Mouse (Mus musculus) layer of hippocampus, postnatal 14 days (tissue): ENCODE data around the gene Icosl. TPM values are rescaled to one million over a fixed set of nuclear protein-coding genes. Genes with fewer than 3 reads are reported as not detected.
"Not testable (repeated sequence)": the region's sequence is repeated elsewhere in the genome, so short reads cannot be mapped to it uniquely, and the experiment has no call there.

Experiments
- DNase-seq, 2 experiments: peaks; one replicate each; pipeline ENCODE4 v3.0.0; 2021 to 2022; ENCODE audit warnings: low spot score in 2 of 2, mixed read lengths in 1 of 2
- total RNA-seq, 2 experiments: library from RNA; stranded (reverse); gene quantifications; 2 replicates each; pipeline ENCODE4 v1.2.3; 2021

Gene Icosl
- total RNA-seq, 2 experiments from 2014 or later: 4.5 to 5.7 TPM

DNA sequence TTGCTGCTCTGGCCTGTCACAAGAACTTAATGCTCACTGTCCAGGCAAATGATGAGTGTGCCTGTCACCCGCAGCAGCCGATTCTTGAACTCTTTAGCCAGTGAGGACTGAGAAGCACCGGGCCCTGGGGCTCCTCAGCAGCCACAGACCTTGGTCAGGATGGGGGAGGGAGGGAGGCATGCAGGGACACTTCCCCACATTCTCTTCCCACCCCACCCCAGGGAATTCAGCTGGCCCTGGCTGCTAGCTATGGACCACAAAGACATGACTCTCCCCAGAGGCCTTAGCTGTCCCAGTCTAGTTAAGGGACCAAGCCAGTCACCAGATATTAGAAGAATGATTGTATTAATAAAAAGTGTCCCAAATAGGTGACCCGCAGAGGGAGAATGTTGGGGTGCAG is 5.0 kb downstream of the Icosl start:
- no peak for DNase-seq

DNA sequence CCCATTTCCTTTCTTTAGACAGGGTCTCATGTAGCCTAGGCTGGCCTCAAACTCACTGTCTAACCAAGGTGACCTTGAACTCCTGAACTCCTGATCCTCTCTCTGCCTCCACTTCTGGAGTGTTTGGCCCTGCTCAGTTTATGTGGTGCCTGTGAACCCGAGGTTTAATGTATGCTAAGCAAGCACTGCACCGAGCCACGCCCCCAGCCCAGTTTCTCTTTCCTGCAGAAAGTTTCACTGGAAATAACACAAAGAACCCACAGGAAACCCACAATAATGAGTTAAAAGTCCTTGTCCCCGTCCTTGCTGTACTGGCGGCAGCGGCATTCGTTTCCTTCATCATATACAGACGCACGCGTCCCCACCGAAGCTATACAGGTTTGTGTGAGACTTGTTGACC is 5.9 kb downstream of the Icosl start:
- DNase-seq: no peak

DNA sequence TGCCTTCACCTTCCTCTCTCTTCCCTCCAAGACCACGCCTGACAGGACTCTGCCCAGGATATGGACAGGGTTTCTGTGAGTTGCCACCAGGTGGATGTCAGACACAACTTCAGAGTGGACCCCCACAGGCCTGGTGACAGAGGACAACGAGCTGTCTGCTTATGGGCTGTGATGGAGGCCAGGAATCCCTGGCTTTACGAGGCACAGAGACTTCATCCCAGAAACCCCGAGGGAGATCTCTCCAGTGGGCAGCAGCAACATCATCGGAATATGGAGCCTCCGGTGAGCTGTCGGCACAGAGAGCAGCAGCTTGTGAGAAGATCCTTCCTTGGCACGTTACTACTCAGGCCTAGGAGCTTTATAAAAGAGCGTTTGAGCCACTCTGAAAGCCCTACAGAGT is 8.8 kb downstream of the Icosl start:
- no peak for DNase-seq

DNA sequence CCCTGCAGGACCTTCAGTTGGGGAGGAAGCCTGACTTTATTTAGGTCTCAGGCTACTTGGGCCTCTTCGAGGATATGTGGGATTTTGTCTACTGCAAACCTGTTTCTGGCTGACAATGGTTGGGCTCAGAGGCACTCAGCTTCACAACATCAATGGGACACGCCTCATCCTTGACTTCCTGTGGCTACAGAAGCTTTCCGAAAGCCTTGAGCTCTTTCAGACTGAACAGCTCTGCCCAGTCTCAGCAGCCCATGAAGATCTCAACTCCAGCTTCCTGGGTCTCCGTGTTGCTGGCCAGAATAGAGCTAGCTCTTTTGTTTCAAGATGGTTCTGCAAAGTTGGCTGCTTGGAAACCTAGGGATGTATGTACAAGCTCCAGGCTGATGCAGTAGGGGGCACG is 9.2 kb downstream of the Icosl start:
- DNase-seq: no peak

DNA sequence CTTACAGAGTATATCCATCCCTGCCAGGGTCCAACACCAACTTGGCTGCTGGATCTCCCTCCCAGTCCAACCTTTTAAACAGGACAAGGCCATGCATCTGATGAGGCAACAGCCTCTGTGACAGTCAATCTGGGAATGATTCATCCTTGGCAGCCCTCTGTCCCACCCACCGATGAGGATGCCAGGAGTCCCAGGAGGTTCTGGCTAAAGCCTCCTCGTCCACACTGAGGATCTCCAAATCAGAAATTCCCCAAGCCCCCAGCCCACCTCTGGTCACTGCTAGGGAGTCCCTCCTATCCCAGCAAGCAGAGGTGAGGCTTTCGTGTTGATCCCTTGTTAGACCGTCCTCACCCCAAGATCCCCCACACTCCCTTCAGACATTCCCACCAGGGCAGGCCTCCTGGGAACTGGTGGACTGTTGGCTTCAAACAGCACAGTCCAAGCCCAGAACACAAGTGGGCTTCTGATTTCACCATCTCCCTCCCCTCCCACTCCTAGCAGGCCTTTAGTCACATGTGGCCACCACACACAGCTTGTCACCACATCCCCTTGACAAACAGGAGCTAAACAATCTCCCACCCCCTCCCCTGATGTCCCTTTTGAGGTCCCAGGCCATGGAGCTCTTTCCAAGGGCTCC is 11.0 kb downstream of the Icosl start:
- no peak for DNase-seq

DNA sequence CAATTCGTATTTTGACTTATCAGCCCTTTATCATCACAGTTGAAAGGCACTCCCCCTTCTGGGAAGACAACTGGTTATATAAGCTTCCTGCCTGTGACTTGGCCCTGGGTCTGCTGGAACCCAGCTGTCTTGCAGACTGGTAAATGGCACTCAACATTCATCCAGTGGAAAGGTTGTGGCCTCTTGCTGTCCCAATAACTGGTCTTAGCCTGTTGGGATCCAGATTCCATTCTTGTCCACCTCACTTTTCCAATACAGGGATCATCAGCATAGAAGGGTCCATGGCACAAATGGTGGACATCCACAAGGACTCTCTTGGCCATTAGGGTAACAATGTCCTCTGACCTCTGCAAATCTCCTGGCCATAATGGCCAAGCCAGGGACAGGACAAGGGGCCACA is 15.0 kb downstream of the Icosl start:
- DNase-seq: no peak

DNA sequence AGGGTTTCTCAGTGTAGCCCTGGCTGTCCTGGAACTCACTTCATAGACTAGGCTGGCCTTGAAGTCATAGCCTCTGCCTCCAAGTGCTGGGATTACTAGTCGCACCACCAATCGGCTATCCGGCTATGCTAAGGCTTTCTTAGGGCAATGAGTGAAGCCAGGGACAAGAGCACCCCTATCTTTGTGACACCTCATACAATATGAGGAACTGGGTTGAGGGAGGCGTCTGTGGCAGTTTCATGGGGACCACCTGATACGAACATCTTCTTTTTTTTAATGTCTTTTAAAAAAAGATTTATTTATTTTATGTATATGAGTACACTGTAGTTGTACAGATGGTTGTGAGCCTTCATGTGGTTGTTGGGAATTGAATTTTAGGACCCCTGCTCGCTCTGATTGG is 16.6 kb downstream of the Icosl start:
- DNase-seq: no peak

DNA sequence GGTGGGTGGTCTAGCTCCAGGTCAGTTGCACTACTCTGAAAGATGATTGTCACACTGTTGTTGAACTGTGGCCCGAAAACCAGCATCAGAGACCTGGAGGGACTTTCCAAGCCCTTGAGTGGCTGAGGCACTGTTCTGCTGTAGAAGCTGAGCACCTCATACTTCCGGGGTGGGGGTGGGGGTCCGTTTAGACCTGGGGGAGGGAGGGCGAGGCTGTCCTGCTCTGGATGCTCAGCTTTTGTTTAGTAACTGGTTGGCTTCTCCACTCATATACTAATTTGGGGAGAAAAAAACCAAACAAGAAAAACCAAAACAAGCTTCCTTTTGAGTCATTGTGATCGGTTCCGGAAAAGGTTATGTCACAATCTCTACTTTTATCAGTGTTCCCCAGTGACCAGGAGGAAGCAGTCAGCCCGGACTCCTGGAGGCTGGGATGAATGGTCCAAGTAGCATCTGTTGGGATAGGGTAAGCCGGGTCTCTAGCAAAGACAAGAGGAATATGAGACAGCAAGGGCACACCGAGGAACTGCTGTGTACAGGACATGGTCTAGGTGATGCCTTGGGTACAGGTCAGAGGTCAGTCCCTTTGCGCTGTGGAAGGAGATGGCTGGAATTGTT is 17.5 kb downstream of the Icosl start:
- DNase-seq: no peak

DNA sequence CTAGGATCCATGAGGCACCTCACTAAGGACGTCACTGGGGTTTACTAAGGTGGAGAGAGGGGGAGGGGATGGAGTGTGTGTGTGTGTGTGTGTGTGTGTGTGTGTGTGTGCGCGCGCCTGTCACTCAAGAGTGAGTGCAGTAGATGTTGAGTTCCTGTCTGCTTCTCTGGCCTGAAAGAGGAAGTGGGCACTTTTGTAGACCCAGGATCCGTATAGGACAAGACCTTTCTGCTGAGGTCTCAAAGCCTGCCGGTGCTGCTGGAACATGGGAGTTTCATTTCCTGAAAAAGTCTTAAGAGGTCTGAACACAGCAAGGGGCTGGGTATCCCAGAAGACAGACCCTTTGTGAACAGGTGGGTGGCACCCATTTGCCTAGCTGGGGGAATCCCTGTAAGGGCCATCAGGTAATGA is 18.0 kb downstream of the Icosl start:
- no peak for DNase-seq

DNA sequence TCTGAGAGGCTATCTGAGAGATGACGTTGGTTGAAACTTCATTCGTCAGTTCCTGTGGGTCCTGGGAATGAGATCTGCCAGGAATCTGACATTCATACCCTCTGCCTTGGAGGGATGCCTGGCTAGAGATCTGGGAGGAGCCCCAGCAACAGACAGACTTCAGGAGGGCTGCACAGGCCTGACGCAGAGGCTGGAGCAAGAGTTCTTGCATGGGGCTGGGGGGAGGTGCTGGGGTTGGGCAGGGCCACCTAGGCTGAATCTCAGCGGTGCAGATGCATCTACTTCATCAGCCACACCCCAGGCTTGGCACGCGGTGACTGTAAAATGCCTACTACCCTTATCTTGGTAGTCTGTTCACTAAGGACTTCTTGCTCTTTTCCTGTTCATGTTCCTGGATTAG is 21.1 kb downstream of the Icosl start:
- no peak for DNase-seq

DNA sequence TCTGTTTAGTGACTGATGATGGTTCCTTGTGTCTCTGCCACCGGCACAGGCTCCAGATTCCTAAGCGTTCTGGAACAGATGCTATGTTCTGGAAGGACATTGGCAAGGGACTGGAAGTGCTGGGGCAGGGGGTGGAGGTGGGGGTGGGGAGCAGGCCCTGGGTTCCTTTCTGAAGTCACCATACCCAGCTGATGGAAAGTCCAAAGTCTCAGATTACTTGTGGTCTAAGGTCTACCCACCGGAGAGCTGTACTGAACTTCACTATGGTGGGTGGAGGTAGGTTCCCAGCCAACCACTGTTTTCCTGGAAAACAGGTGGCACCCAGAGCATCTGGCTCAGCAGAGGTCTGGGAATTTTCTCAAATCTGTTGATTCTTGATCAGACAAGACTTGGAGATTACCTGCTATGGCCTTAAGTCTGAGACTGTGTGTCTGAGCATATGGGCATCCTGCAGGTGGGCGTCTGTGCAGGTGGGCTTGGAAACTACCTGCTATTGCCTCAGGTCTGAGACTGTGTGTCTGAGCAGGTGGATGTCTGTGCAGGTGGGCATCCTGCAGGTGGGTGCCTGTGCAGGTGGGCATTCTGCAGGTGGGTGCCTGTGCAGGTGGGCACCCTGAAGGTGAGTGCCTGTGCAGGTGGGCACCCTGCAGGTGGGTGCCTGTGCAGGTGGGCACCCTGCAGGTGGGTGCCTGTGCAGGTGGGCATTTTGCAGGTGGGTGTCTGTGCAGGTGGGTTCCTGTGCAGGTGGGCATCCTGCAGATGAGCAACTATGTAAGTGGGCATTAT is 21.8 kb downstream of the Icosl start:
- DNase-seq: no peak

DNA sequence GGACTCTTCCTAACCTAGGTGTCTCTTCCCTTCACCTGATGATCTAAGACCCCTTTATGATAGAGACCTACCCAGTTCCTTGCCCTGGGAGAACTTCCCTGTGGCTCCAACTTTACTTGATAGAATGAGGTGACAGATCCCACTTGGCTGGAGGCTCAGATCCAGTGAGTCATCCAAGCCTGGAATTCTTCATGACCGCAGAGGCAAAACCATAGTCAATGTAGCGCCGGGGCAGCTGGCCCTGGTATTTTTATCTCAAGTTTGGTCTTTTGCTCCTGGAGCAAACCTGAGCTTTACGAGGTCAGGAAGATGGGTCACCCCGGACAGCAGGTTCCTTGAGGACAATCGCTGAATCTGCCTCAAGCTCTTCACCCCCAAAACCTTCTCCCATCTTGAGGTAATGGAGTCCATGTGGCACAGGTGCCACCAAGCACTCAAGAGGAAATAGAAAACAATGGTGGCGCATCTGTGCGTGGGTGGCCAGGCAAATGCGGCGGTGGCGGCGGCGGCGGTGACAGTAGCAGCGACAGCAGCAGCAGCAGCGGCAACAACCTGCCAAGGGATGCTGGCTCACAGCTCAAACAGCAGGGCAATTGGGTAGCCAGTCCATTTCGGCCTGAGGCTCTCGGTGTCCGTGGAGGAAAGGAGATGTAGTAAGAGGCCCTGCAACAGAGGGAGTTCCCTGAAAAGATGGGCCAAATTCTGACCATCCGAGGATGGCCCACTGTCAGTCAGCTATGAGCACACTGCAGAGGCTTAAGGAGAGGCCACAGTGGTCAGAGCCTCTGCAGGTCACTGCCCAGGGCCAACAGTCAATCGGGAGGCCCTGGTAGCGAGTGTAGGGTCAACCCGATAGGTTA is 23.0 kb downstream of the Icosl start:
- DNase-seq: no peak

DNA sequence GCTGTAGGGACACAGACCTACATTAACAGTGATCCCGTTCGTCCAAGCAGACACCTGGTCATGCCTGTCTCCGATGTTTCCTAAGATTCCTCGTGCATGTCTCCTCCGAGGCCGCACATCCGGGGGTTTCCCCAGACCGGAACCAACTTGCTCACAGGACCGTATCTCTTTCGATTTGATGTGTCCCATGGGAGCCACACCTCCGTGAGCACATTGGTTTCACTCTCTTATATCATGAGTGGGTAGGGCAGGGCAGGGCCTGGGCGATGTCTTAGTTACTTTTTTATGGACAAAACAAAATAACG is 23.6 kb downstream of the Icosl start:
- DNase-seq: no peak

DNA sequence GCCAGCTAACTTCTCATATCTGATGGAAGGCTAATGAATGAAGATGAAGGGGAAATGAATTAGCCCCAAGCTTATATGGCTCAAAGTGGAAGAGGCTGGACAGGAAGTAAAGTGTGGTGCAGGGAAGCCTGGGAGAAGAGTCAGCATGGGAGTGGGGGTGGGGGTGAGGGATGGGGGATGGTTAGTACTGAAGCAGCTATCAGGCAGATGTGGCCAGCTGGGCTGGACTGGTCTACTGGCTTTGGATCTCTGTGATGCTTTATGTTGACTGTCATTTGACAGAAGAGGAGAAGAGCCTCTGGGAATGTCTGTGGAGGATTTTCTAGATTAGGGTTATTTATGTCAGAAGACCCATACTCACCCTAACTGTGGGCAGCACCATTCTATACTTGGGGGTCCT is 26.1 kb downstream of the Icosl start:
- DNase-seq: no peak

DNA sequence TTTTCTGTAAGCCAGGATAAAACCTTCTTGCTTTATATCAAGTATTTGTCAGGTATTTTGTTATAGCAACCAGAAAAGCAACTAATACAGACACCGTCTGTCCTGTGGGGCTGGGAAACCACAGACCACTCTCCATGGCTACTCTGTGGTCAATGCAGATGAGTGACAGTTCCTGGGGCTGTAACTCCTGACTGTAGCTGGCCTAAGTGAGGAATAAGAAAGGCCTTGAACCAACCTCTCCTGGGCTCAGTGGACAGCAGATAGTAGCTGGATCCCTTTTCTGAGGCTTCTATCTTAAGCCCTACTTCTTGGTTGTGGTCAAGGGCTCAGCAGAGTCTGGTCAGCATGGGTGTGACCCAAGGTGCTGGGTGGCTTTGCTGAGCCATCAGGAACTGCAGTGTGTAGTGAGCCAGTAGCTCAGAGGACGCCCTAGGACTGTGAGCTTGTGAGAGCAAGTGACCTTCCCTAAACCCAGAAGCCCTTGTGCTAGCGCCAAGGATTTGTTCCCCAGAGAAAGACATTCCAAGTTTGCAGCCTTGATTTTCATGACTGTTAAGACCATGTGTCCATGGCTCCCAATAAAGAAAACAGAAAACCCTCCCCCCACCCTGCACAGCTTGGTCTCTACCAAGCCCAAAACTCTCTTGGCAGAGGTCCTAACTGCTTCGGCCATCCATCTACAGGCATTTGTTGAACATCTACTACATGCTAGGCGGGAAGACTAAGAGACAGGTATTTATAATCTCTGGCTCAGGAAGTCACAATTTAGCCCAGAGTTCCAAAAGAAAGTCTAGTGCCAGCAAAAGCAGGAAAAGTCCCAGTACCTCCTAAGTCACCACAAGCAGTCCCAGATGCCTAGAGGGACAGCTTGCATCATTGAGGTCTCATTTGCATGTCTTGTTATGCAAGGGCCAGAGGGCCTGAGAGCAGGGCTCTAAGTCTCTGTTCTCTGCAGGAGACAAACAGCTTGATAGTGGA is 27.1 kb downstream of the Icosl start:
- no peak for DNase-seq

DNA sequence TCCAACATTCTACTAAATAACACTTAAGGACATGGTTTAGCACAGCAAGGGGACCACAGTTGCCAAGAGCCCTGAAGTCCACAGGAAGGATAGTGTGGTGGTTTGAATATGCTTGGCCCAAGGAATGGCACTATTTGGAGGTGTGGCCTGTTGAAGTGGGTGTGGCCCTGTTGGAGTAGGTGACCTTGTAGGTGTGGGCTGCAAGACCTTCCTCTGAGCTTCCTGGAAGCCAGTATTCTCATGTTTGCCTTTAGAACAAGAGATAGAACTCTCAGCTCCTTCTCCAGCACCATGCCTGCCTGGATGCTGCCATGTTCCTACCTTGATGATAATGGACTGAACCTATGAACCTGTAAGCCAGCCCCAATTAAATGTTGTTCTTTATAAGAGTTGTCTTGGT is 30.8 kb downstream of the Icosl start:
- not testable (repeated sequence) for DNase-seq

DNA sequence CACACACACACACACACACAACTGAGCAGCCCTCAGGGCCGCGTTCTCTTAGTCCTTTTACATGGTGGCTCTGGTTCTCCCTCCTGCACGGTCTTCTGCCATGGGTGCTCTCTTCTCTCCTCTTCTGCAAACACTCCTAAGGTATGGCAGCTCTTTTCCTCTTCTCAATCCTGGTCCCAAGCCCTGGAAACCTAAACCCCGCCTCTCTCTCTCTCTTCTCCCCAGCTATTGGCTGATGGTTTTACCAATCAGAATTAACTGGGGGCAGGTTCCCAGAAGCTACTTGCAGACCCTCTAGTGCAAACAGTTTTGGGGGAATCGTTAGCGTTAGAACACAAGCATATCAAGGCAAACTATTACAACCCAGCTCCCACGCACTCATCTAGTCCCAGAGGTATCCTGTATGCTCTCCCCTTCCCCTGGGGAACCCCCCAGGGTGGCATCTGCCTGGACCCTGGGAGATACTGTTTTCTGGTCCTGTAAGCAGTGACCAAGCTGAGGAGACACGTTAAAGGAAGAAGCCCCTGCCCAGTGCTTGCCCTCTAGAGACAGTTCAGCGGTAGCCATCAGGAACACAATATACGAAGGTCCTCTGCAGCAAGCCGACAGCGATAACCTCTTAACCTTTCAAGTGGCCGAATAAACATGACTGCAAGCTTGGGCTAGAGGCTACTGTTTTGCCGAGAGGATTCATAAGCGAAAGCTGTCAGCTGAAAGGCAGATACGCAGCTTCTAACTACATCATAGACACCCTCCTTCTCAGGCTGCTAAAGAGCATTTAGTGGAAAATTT is 32.1 kb downstream of the Icosl start:
- DNase-seq: no peak

DNA sequence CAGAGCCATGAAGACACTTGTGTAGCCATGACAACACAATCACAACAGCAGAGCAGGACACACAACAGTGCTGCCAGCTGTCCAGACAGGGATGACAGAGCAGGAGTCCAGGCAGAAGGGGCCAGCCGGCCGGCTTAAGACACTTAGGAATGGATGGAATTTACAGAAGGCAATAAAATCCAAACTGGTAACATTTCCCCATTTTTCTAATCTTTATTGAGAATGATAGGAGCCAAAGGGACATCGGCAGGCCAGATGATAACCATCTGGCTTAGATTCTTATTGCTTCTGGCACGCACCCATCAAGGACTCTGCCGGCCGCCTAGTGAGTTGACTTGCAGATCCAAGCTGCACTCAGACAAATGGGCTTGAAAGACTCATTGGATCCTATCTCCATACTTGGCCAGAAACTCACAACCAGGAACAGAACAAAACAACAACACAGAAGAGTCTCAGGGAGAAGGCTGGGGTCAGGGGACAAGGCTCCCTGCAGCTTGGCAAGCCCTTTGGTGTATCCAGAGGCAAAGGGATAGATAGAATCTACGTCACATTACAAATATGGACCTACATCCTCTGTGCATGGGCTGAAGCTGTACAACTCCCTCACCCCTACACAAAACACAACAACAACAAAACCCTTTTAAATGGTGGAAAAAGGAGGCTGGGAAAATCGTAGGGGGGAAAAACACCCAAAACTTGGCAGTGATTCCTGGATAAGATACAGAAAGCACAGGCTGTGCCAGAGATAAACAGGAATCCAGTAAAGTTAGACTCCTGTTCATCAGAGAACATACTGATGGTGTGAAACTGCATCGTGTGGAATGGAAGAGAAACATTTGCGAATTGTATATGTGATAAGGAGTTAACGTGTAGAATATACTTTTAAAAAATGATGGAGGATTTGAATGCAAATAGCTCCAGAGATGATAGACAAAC is 35.7 kb downstream of the Icosl start:
- peak; percentile 37 to 84 for DNase-seq

DNA sequence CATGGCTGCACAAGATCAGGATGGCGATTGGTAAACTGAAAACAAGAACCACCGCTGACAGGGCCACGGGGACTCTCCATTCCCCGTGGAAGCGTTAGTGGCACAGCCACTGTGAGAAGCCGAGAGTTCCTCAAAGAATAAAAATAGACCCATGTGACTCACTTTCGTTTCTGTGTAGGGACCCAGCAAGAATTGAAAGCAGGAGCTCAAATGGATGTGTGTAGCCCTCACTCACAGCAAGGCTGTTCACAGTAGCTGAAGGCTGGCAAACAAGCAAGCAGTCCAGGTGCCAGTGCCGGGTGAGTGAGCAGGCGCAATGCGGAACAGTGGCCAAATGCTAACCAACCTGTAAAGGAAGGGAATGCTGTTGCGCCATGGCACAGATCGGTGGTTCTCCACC is 36.4 kb downstream of the Icosl start:
- peak; percentile 53 to 55 for DNase-seq
